Mouse (Mus musculus) liver, embryonic 14.5 days (tissue): Measurements from ENCODE around the gene Zfyve19. TPM values are rescaled to one million over a fixed set of nuclear protein-coding genes. Genes with fewer than 3 reads are reported as not detected.

Experiments used
- ATAC-seq: fragments of 200-750 bp; cut with Nextera tagmentation; 2 replicates; pipeline ENCODE4 v1.8.0; 2017; ENCODE audit warnings: moderate number of reproducible peaks, mild to moderate bottlenecking, moderate library complexity; ENCODE audit not compliant: insufficient read depth
- DNase-seq, 3 experiments: peaks; one replicate each; pipeline ENCODE4 v3.0.0-alpha.2; 2012 to 2013; ENCODE audit warnings: low read depth in 3 of 3, low spot score in 3 of 3
- H3K27ac ChIP-seq: fragments of 300-500 bp; sonication (generic); 2 replicates; pipeline ENCODE4 v1.5.1; 2014; ENCODE audit warnings: moderate library complexity, mild to moderate bottlenecking, control low read depth, inconsistent platforms
- H3K27me3 ChIP-seq: fragments of 300-500 bp; sonication (generic); 2 replicates; pipeline ENCODE4 v1.6.1; 2014; ENCODE audit warnings: mild to moderate bottlenecking, low read length, moderate library complexity; ENCODE audit not compliant: control insufficient read depth, insufficient read depth
- H3K36me3 ChIP-seq: fragments of 300-500 bp; sonication (generic); replicated peaks from 2 replicates; pipeline ENCODE4 v1.6.1; 2014; ENCODE audit warnings: low read depth; ENCODE audit not compliant: control insufficient read depth, insufficient read depth
- H3K4me1 ChIP-seq, 2 experiments: fragments of 200-500 bp in 1 of 2; fragments of 300-500 bp in 1 of 2; sonication (generic) in 1 of 2; replicated peaks; 2 replicates each; pipeline ENCODE4 v1.6.1; 2012 to 2014; ENCODE audit warnings: antibody characterized with exemption in 1 of 2, inconsistent platforms in 1 of 2, low read length in 1 of 2; ENCODE audit not compliant: control insufficient read depth in 2 of 2, insufficient read depth in 2 of 2
- H3K4me2 ChIP-seq: fragments of 300-500 bp; sonication (generic); 2 replicates; pipeline ENCODE4 v1.6.1; 2014; ENCODE audit warnings: low read depth, mild to moderate bottlenecking, control low read depth, moderate library complexity
- H3K4me3 ChIP-seq, 2 experiments: fragments of 200-500 bp in 1 of 2; fragments of 300-500 bp in 1 of 2; sonication (generic) in 1 of 2; 2 replicates each; pipeline ENCODE4 v1.5.1; 2012 to 2014; ENCODE audit warnings: low read depth in 2 of 2, low read length in 2 of 2, mild to moderate bottlenecking in 2 of 2, control low read depth in 1 of 2, inconsistent platforms in 1 of 2, moderate library complexity in 1 of 2; ENCODE audit not compliant: insufficient read depth in 1 of 2
- H3K9ac ChIP-seq: fragments of 300-500 bp; sonication (generic); replicated peaks from 2 replicates; pipeline ENCODE4 v1.6.1; 2014; ENCODE audit warnings: mild to moderate bottlenecking, control low read depth, moderate library complexity
- H3K9me3 ChIP-seq: fragments of 300-500 bp; sonication (generic); 2 replicates; pipeline ENCODE4 v1.6.1; 2016; ENCODE audit warnings: low read length, mixed read lengths; ENCODE audit not compliant: control insufficient read depth
- CTCF ChIP-seq: IDR thresholded peaks from 2 replicates; pipeline ENCODE4 v1.5.1; 2016; ENCODE audit warnings: antibody characterized with exemption, low read depth, control low read depth
- EP300 ChIP-seq: IDR thresholded peaks from 2 replicates; pipeline ENCODE4 v1.6.1; 2016; ENCODE audit warnings: antibody characterized with exemption, low read depth
- WGBS: fragments of 180-500 bp; shearing (Covaris S2); extraction: QIAGEN DNeasy Blood & Tissue Kit; methylation state at CpG from one replicate; pipeline ENCODE4 v1.1.7; 2014; ENCODE audit not compliant: insufficient replicate concordance; 5-methylcytosine and 5-hydroxymethylcytosine counted together
- polyA plus RNA-seq, 2 experiments: library from polyadenylated mRNA; depleted of rRNA in 1 of 2; stranded (reverse) in 1 of 2; unstranded in 1 of 2; fragments of >200 nt; fragmentation: Nextera tagmentation in 1 of 2; extraction: Ambion mirVana in 1 of 2; gene quantifications; 2 replicates each; pipeline versions ENCODE4 v1.2.1 to v1.2.3; 2012 to 2014

The Zfyve19 gene
- polyA plus RNA-seq, 2 experiments: 18.2 to 20.5 TPM

GRCm38 (mm10) chr2:119237210-119237870 is 28.9 kb downstream of the Zfyve19 start, which contains the start of gene Spint1:
TSS of gene Spint1 (plus strand) at chr2:119237362.
- no peaks in the 10 kb centered on the region for H3K36me3 ChIP-seq
- H3K9ac ChIP-seq: no peak within 1 kb of the TSS
- DNase-seq: no peak
- no peak within 1 kb of the TSS for H3K27ac ChIP-seq
- WGBS: 3% methylated on average over 70 of the region's 73 CpGs
- H3K4me2 ChIP-seq: peak within 1 kb of the TSS; percentile 55
- H3K4me3 ChIP-seq: peak within 1 kb of the TSS; percentile 2 to 41; a peak in 3 of 4 replicates
- H3K27me3 ChIP-seq: peaks cover 42% of the 10 kb centered on the region
- H3K4me1 ChIP-seq: no peaks in the 10 kb centered on the region
- TF ChIP-seq CTCF (no peak), EP300 (no peak)
- no peaks in the 10 kb centered on the region for H3K9me3 ChIP-seq
- no peak for ATAC-seq

- no peak for ATAC-seq
- no peak for DNase-seq
- Histone ChIP-seq H3K27ac (no peak overlapping the region), H3K4me2 (peak overlapping the region; percentile 55), H3K27me3 (peaks cover 42% of the 10 kb centered on the region), H3K9me3 (no peaks in the 10 kb centered on the region), H3K4me1 (no peaks in the 10 kb centered on the region), H3K4me3 (peak overlapping the region; percentile 2 to 41; a peak in 2 of 4 replicates), H3K36me3 (no peaks in the 10 kb centered on the region), H3K9ac (no peak overlapping the region)
- TF ChIP-seq CTCF: no peak
- no peak for TF ChIP-seq EP300
- 6% methylated on average over 31 of the region's 31 CpGs for WGBS
Measured at GRCm38 (mm10) chr2:119237871-119238220, 29.4 kb downstream of the Zfyve19 start.

- DNase-seq: no peak
- Histone ChIP-seq H3K27ac (no peak overlapping the region), H3K4me1 (no peaks in the 10 kb centered on the region), H3K4me3 (no peak overlapping the region), H3K27me3 (peaks cover 42% of the 10 kb centered on the region), H3K36me3 (no peaks in the 10 kb centered on the region), H3K9ac (no peak overlapping the region), H3K4me2 (no peak overlapping the region), H3K9me3 (no peaks in the 10 kb centered on the region)
- WGBS: 58% methylated on average over 2 of the region's 2 CpGs
- ATAC-seq: no peak
- TF ChIP-seq CTCF (no peak), EP300 (no peak)
Measured at GRCm38 (mm10) chr2:119238671-119239070, 30.3 kb downstream of the Zfyve19 start.

- no peak for DNase-seq
- 42% methylated on average over 4 of the region's 4 CpGs for WGBS
- no peak for TF ChIP-seq EP300
- TF ChIP-seq CTCF: no peak
- Histone ChIP-seq H3K4me2 (no peak overlapping the region), H3K4me1 (no peaks in the 10 kb centered on the region), H3K9me3 (no peaks in the 10 kb centered on the region), H3K36me3 (no peaks in the 10 kb centered on the region), H3K27me3 (peaks cover 41% of the 10 kb centered on the region), H3K27ac (no peak overlapping the region), H3K9ac (no peak overlapping the region), H3K4me3 (no peak overlapping the region)
- no peak for ATAC-seq
Measured at GRCm38 (mm10) chr2:119240075-119240818, 31.8 kb downstream of the Zfyve19 start.

DNA sequence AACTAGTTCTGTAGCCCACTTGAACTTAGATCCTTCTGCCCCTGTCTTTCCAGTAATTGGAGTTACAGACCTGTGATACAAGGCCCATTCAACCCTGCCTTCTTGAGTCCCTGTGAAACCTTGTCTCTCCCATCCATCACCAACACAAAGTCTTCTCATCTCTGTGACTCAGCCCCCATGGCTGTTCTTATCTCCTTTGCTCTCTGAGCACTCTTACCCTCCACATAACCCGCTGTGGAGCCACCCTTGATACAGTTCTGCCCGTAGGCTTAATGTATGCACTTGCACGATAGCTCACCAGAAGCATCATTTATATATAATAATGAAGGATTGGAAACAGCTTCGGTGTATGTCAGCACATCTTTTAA is 32.4 kb downstream of the Zfyve19 start:
- H3K9me3 ChIP-seq: no peaks in the 10 kb centered on the region
- no peak overlapping the region for H3K4me2 ChIP-seq
- H3K27me3 ChIP-seq: peaks cover 35% of the 10 kb centered on the region
- no peak for DNase-seq
- 61% methylated on average over 4 of the region's 4 CpGs for WGBS
- no peaks in the 10 kb centered on the region for H3K4me1 ChIP-seq
- H3K36me3 ChIP-seq: no peaks in the 10 kb centered on the region
- no peak overlapping the region for H3K4me3 ChIP-seq
- TF ChIP-seq CTCF (no peak), EP300 (no peak)
- no peak for ATAC-seq
- H3K9ac ChIP-seq: no peak overlapping the region
- no peak overlapping the region for H3K27ac ChIP-seq
